Mouse (Mus musculus) embryonic fibroblast, embryonic 13.5 days (primary cell): Measurements from ENCODE around the gene Rap1b.

Experiments used
- CTCF ChIP-seq: IDR thresholded peaks from 2 replicates; pipeline ENCODE4 v1.5.1; 2011; ENCODE audit warnings: mild to moderate bottlenecking, control low read depth, low read length, moderate library complexity, borderline replicate concordance; ENCODE audit not compliant: insufficient read depth
- POLR2A ChIP-seq: IDR thresholded peaks from 2 replicates; pipeline ENCODE4 v1.6.1; 2011; ENCODE audit warnings: low read depth, mild to moderate bottlenecking, control low read depth, low read length, moderate library complexity

DNA sequence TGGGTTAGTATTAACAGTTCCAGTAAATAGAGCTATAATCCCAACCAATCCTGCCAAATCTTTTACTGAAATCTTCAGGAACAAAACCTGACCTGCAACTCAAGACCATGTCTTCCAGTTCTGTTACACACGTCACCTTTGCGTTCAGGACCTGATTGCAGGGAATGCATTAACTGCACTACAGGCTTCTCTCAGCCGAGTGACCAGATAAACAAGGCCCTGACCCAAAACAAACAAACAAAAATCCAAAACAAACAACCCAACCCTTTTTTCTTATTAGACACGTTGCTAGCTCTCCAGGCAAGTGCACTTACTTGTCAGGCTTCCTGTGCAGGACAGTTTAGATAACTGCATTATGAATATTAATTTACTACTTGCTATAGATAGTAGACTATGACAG lies 17.3 kb downstream of the Rap1b start:
- TF ChIP-seq CTCF (no peak), POLR2A (no peak)
